Mouse (Mus musculus): ENCODE measurements around the gene BC030870. TPM values are rescaled to one million over a fixed set of nuclear protein-coding genes. Genes with fewer than 3 reads are reported as not detected.

BC030870 gene
- polyA plus RNA-seq, 1 experiment, result 0.70 TPM

DNA sequence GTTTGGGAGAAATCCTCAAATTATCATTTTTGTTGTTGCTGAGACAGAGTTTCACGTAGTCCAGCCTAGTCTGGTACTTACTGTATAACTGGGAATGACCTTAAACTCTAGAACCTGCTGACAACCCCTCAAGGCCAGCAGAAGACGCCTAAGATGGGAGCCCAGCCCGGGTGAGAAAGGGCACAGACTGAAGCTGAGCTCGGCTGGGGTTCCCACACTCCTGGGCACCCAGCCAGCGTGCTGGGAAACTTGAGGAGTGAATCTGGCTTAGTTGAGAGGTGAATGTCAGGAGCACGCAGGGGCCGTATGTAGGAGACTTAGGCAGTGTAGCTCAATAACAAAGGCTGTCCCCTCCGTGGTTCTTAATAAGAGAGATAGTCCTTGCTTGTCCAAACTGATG, 41.7 kb downstream of the BC030870 start:
- no peak overlapping the region for H3K4me3 ChIP-seq (replicated peaks; ENCODE audit: extremely low read depth, low read depth, low read length)
- no peak for DNase-seq
- no peaks in the 10 kb centered on the region for H3K4me1 ChIP-seq (ENCODE audit: control insufficient read depth, insufficient read depth, low read length)
- 63% methylated on average over 8 of the region's 8 CpGs for WGBS
- TF ChIP-seq POLR2A (IDR thresholded peaks at IDR 0.05; ENCODE audit: borderline replicate concordance, extremely low read depth, low read depth, low read length) (no peak), CTCF (IDR thresholded peaks at IDR 0.05; ENCODE audit: insufficient read depth, low read length) (no peak)

DNA sequence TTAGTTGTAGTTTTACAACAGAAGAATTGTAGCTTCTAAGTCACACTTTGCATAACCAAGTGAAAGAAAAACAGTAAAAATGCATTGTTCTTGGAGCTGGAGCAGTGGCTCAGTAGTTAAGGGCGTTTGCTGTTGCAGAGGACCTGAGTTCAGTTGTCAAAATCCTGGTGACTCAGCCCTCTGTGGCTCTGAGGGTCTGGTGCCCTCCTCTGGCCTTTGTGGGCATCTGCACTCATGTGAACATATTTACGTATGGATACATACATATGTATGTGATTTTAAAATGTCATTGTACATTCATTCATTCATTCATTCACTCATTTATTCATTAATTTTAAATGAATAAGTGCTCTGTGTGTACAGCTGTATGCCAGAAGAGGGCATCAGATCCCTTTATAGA, 43.7 kb downstream of the BC030870 start:
- TF ChIP-seq POLR2A (IDR thresholded peaks at IDR 0.05; ENCODE audit: borderline replicate concordance, extremely low read depth, low read depth, low read length), result no peak
- TF ChIP-seq CTCF (IDR thresholded peaks at IDR 0.05; ENCODE audit: insufficient read depth, low read length), result no peak
- WGBS, result 63% methylated on average over 2 of the region's 2 CpGs
- Histone ChIP-seq H3K4me1 (ENCODE audit: control insufficient read depth, insufficient read depth, low read length) (no peaks in the 10 kb centered on the region), H3K4me3 (replicated peaks; ENCODE audit: extremely low read depth, low read depth, low read length) (no peak overlapping the region)
- no peak for DNase-seq

DNA sequence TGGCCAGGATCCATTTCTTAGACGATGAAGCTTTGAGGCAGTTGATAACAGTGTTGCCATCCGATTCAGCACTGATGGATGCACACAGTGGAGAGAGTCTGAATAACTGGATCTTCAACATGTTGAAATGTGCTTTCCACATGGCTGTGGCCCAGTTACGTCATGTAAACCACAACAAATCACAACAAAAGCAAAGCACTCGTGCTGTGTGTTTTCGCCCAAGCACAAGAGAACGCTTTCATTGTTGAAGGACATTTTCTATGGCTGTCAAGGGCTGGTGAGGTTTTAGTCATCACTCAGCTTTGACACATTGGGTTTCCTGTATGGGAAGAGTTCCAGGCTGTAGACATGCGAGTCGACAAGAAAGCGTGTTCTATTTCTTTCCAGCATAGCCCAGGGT, 48.6 kb downstream of the BC030870 start:
- DNase-seq, result no peak
- no peaks in the 10 kb centered on the region for H3K4me1 ChIP-seq (ENCODE audit: control insufficient read depth, insufficient read depth, low read length)
- 44% methylated on average over 9 of the region's 9 CpGs for WGBS
- no peak for TF ChIP-seq CTCF (IDR thresholded peaks at IDR 0.05; ENCODE audit: insufficient read depth, low read length)
- H3K4me3 ChIP-seq (replicated peaks; ENCODE audit: extremely low read depth, low read depth, low read length), result no peak overlapping the region

DNA sequence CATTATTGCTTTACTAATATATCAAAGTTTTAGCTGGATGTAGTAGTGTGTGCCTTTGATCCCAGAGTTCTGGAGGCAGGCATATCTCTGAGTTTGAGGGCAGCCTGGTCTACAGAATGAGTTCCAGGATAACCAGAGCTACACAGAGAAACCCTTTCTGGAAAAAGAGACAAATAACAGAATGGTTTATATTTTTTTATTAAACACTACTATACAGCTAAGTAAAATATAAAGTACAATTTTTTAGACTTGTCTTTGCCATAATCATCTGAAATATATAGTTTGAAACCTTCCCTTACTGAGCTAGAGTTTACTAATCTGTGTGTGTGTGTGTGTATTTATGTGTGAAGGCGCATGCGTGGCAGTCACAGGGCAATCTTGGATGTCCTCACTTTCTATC, 54.6 kb downstream of the BC030870 start, which contains the start of gene Gm10663:
Gene Gm10663 (plus strand): TSS at position 301 of the 400 bp plus-strand sequence.
- no peak for TF ChIP-seq CTCF (IDR thresholded peaks at IDR 0.05; ENCODE audit: insufficient read depth, low read length)
- TF ChIP-seq POLR2A (IDR thresholded peaks at IDR 0.05; ENCODE audit: borderline replicate concordance, extremely low read depth, low read depth, low read length), result no peak
- Histone ChIP-seq H3K4me1 (ENCODE audit: control insufficient read depth, insufficient read depth, low read length) (no peaks in the 10 kb centered on the region), H3K4me3 (replicated peaks; ENCODE audit: extremely low read depth, low read depth, low read length) (no peak within 1 kb of the TSS)
- WGBS, result 81% methylated on average over 2 of the region's 2 CpGs
- DNase-seq, result no peak

DNA sequence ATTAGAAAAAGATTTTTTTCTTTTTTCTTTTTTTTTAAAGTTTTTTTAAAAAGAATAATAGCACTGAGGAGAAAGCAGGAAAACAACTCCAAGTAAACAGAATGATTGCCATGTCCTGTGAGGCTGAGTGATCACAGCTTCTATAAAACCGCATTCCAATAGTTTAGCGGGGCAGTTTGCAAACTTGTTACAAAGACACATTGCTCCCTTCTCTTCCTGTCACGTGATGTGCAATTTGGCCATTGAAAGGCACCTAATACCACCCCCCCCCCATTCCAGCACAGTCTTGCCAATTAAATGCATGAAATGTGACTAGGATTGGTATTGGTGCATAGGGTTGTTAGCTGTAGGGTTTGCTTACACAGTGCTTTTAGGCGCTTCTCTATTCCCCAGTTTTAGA, 58.4 kb downstream of the BC030870 start:
- DNase-seq, result no peak
- Histone ChIP-seq H3K4me3 (replicated peaks; ENCODE audit: extremely low read depth, low read depth, low read length) (no peak overlapping the region), H3K4me1 (ENCODE audit: control insufficient read depth, insufficient read depth, low read length) (no peaks in the 10 kb centered on the region)
- TF ChIP-seq POLR2A (IDR thresholded peaks at IDR 0.05; ENCODE audit: borderline replicate concordance, extremely low read depth, low read depth, low read length) (no peak), CTCF (IDR thresholded peaks at IDR 0.05; ENCODE audit: insufficient read depth, low read length) (no peak)
- 64% methylated on average over 4 of the region's 4 CpGs for WGBS

DNA sequence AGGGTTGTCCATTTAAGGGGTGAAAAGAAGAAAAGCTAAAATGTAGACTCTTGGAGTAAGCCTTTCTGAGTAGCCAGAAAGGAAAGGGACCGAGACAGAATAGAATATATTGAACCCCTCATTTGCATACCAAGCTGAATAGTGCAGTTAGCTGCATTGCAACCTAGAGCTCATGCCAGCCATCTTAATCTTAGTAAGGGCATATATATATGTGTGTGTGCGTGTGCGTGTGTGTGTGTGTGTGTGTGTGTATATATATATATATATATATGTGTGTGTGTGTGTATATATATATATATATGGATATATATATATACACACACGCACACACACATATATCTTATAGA, 60.9 kb downstream of the BC030870 start:
- DNase-seq, result no peak
- Histone ChIP-seq H3K4me1 (ENCODE audit: control insufficient read depth, insufficient read depth, low read length) (no peaks in the 10 kb centered on the region), H3K4me3 (replicated peaks; ENCODE audit: extremely low read depth, low read depth, low read length) (no peak overlapping the region)
- TF ChIP-seq CTCF (IDR thresholded peaks at IDR 0.05; ENCODE audit: insufficient read depth, low read length), result no peak
- no peak for TF ChIP-seq POLR2A (IDR thresholded peaks at IDR 0.05; ENCODE audit: borderline replicate concordance, extremely low read depth, low read depth, low read length)
- 88% methylated on average over 4 of the region's 4 CpGs for WGBS

DNA sequence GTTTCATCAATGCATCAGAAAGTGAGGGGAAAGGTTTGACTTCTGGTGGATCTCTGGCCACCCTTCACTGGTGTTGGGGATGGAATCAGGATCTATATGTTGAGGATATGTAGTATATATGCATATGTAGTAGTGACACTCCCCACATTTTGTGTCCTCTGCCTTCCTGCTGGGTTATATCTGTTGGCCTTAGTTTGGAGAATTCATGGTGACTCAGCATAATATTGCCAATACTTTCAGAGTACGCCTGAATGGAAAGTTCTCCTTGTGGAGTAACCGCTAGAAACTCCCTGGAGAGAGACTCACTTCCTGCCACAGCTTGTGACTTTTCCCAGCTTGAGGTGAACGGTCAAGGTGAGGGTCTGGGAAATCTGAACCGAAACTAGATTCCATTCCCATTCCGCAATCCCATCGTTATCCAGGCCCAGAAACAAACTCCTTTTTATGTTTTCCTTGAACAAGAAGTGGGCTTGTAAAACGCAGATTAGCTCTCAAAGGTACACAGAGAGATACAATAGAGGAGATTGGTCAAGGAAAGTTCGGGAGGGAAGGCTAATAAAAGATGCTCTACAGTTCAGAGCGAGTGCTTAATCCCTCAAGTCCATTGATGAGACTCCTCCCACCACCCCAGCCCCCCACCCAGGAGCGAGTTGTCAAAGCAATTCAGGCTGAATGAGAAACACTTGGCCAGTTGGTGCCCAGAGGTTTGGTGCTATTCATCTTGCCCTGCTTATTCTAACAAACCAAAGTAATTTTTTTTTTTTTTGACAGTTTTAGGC, 61.5 kb downstream of the BC030870 start:
- no peak for DNase-seq
- Histone ChIP-seq H3K4me3 (replicated peaks; ENCODE audit: extremely low read depth, low read depth, low read length) (no peak overlapping the region), H3K4me1 (ENCODE audit: control insufficient read depth, insufficient read depth, low read length) (no peaks in the 10 kb centered on the region)
- 48% methylated on average over 10 of the region's 10 CpGs for WGBS
- TF ChIP-seq CTCF (IDR thresholded peaks at IDR 0.05; ENCODE audit: insufficient read depth, low read length), result no peak
- no peak for TF ChIP-seq POLR2A (IDR thresholded peaks at IDR 0.05; ENCODE audit: borderline replicate concordance, extremely low read depth, low read depth, low read length)

DNA sequence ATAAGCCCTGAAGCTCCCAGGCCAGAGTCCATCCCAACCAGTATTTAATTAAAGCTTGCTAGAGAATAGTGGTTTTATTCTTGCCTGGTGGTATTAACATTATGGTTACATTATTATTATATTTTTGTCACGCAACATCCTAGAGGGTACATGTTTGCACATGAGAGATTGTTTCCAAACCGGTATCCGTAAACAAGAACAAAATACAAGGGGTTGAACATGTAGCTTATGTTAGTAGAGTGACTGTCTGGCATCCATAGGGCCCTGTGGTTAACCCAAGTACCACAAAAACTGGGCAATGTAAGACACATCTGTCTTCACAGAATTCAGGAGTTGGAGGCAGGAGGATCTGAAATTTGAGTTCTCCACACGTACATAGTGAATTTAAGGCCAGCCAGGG, 62.3 kb downstream of the BC030870 start:
- DNase-seq, result no peak
- WGBS, result 93% methylated on average over 4 of the region's 4 CpGs

DNA sequence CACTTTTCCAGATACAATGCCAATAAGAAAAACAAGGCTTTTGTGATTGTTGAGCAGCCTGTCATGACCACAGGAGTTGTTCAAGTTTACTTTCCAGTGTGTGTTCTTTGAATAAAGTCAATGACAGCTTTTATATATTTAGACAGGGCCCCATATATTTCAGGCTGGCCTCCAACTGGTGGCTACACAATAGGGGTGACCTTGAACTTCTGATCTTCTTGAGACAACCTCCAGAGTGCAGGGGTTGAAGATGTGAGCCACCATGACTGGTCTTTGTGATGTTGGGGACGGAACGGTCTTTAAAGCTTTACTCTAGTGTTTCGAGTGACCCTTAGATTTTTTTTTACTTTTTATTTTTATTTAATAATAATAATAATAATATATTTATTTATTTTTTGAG, 63.7 kb downstream of the BC030870 start:
- no peaks in the 10 kb centered on the region for H3K4me1 ChIP-seq (ENCODE audit: control insufficient read depth, insufficient read depth, low read length)
- DNase-seq, result no peak
- H3K4me3 ChIP-seq (replicated peaks; ENCODE audit: extremely low read depth, low read depth, low read length), result no peak overlapping the region
- WGBS, result 93% methylated on average over 3 of the region's 3 CpGs
- TF ChIP-seq POLR2A (IDR thresholded peaks at IDR 0.05; ENCODE audit: borderline replicate concordance, extremely low read depth, low read depth, low read length), result no peak

More for the DNA sequence above, 62.3 kb downstream of the BC030870 start:
- H3K4me1 ChIP-seq (ENCODE audit: control insufficient read depth, insufficient read depth, low read length), result no peaks in the 10 kb centered on the region
- H3K4me3 ChIP-seq (replicated peaks; ENCODE audit: extremely low read depth, low read depth, low read length), result no peak overlapping the region
- no peak for TF ChIP-seq CTCF (IDR thresholded peaks at IDR 0.05; ENCODE audit: insufficient read depth, low read length)
- TF ChIP-seq POLR2A (IDR thresholded peaks at IDR 0.05; ENCODE audit: borderline replicate concordance, extremely low read depth, low read depth, low read length), result no peak

DNA sequence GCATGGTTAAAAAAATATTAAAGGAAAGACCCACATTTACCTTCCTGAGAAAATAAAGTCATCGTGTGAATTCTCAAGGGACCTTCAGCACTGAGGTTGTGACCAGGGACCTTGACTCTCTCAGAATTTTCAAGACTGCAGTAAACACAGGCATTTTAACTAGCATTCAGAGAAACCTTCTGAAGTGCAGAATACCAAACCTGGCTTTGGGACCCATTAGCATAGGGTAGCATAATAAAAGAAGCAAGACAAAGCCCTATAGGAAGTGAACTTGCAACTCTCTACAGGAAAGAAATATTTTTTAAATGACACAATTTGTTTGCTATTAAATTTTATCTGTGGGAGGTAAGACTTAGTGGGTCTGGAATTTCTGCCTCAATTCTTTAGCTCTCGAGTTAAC, 65.3 kb downstream of the BC030870 start:
- TF ChIP-seq CTCF (IDR thresholded peaks at IDR 0.05; ENCODE audit: insufficient read depth, low read length) (no peak), POLR2A (IDR thresholded peaks at IDR 0.05; ENCODE audit: borderline replicate concordance, extremely low read depth, low read depth, low read length) (no peak)
- WGBS, result 55% methylated on average over 2 of the region's 2 CpGs
- no peaks in the 10 kb centered on the region for H3K4me1 ChIP-seq (ENCODE audit: control insufficient read depth, insufficient read depth, low read length)
- DNase-seq, result no peak
- H3K4me3 ChIP-seq (replicated peaks; ENCODE audit: extremely low read depth, low read depth, low read length), result no peak overlapping the region
